Mouse (Mus musculus) frontal cortex, postnatal 10 days (tissue): ENCODE results near the gene Tas2r126.
"Not testable (repeated sequence)": the region's sequence is repeated elsewhere in the genome, so short reads cannot be mapped to it uniquely, and the experiment has no call there.

Source experiments
- DNase-seq, 2 experiments: peaks; one replicate each; pipeline ENCODE4 v3.0.0; 2022; ENCODE audit warnings: low spot score in 2 of 2, mixed read lengths in 1 of 2

The Tas2r126 gene

DNA sequence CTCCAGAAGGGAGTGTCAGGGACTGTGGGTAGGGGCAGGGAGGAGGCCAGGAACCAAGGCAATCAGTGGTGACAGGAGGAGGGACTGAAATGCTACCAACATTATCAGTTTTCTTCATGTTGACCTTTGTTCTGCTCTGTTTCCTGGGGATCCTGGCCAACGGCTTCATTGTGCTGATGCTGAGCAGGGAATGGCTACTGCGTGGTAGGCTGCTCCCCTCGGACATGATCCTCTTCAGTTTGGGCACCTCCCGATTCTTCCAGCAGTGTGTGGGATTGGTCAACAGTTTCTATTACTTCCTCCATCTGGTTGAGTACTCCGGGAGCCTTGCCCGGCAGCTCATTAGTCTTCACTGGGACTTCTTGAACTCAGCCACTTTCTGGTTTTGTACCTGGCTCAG, at the start of gene Tas2r126:
TSS of gene Tas2r126 (plus strand) at position 90 of the 400 bp plus-strand sequence.
- no peak for DNase-seq

DNA sequence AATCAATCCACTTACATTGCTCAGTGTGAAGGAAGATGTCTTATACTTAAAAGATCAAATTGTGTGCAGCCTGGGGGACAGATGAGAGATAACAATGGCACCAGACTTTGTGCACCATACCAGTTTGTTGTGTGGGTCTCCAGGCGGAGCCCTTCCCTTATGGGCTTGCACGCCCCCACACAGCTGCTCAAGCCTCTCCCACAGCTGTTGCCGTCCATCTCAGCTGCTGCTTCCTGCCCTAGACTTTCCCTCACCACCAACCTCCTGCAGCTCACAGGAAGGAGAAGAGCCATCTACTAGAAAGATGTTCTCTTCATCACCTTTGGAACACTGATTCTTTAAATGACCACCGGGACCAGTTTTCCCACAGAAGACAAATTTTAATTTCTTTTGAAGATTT, 48.7 kb upstream of the Tas2r126 start:
- no peak for DNase-seq

GRCm38 (mm10) chr6:42391796-42392330, 42.5 kb upstream of the Tas2r126 start:
- DNase-seq: no peak

DNA sequence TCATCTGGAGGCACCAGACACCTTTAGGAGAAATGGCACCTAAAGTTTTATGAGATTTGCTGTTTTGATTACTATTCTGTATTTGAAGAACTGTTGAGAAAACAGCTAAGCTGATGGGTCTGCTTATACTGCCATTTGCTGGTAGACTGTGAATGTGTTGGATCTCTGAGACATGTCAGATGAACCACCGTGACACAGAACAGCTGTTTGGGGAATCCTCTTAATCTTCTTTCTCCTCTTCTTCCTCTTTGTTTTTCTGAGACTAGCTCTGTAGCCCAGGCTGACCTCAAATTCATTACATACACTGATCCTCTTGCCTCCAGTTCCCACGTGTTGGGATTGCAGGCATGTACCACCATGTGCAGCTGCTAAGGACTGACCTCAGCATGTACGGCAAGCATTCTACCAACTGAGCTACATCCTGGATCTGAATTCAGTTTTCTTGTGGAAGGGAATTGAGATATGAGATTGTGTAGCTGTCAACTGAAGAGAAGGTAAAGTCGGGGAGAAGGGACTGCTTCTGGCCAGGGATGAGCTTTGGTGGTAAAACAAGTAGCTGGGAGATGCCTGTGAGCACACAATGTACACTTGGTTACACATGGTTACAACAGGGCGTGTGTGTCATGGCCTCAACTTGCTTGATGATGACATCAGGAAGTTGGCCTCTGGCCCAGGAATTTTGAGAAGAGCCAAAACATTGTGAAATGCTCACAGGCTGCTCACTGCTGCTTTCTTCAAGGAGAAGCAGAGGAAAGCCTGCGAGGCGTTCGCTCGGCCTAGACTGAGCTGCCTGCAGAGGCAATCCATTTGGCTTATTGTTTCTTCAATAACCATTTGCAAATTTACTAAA, 38.1 kb upstream of the Tas2r126 start:
- no peak for DNase-seq

DNA sequence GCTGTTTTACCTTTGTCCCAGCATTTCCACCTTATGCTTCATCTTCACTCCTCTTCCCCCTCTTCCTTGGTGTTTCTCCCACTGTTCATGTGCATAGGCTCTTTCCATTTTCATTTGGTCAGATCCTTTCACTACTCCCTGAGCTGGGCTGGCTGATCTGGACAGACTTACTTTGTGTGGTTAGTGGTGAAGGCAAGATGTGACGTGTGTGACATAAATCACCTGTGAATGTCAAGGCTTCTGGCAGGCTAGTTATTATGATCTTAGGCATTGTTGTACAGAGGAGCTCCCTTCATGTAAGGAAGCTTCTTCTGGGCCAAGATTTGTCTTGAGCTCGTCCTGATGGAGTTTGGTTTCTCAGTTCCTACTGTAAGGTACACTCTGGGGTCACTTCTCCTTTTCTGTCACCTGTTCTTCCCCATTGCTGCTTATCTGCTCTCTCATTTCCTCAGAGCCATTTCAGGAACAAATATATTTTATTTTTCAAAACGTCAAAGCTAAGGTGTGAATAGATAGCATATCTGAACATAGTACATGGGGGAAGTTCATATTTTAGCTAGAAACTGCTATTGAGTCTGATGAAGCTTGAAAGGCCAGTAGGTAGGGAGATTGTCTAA, 37.2 kb upstream of the Tas2r126 start:
- no peak for DNase-seq

DNA sequence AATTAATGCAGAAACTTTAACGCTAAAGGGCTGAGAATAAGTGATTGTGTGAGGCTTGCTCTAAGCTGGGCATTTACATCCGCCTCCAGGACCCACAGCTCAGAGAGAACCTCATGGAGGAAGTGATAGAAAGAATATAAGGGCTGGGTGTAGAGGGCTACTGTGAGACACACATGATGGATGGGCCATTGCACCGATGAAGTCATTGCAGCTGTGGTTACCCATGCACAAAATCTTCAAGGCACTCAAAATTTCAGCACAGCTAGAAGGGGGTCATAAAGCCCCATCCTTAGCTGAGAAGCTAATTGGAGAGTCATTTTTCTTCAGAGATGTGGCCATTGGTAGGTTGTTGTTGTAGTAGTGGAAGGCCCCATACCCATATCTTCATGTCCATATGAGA, 36.0 kb upstream of the Tas2r126 start:
- DNase-seq: no peak

DNA sequence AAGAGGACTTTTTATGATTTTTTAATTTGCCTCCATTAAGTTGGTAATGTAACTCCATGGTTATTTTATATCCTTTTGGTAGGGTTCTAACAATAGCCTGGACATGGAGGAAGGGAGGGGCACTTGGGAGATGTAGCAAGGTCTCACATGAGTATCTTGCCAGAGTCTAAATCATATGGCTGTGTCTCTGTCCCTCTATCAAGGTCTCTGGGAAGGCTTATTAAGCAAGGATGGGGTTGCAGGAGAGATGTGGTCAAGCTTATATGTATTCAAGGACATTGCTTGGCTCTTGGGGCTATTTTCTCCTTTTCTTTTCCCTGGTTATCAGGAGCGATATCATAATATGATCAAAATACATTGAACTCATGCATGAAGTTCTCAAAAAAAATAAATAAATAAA, 35.3 kb upstream of the Tas2r126 start:
- no peak for DNase-seq

DNA sequence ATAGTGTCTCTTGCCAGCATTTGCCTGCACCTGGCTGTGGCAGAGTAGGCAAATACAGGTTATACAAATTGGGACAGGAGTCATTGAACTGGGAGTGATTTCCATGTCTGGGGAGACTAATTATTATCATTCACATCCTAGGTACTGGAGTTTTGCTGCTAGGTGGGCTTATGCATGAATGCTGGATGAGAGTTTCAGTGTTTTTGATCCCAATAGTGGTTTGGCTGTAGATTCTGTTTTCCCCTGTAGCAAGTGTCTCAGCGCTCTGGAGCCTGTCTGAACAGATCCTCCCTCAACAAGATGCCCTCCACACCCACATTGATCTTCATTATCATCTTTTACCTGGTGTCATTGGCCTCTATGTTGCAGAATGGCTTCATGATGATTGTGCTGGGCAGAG, 34.4 kb upstream of the Tas2r126 start, which contains the start of gene Tas2r143:
TSS of gene Tas2r143 (plus strand) at position 301 of the 400 bp plus-strand sequence.
- no peak for DNase-seq

DNA sequence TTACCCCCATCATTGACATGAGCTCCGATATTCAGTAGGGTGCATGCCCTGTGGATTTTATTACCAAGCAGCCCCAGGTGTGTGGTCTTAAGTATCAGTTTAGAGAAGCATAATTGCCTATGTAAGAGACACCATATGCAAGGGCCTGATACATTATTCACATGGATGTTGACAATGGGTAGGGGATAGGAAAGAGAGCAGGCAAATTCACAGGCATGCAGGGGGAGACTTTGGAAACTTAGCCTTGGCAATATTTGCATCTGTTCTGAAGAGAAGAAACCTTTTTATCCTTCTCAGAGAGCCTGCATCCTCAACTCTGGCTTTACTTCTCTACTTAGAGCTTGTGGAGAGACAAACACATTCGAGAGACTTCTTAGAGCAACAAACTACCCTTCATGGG, 29.2 kb upstream of the Tas2r126 start, which contains the start of gene Tas2r135:
TSS of gene Tas2r135 (plus strand) at position 301 of the 400 bp plus-strand sequence.
- DNase-seq: no peak

GRCm38 (mm10) chr6:42419443-42419842, 14.9 kb upstream of the Tas2r126 start:
- no peak for DNase-seq

DNA sequence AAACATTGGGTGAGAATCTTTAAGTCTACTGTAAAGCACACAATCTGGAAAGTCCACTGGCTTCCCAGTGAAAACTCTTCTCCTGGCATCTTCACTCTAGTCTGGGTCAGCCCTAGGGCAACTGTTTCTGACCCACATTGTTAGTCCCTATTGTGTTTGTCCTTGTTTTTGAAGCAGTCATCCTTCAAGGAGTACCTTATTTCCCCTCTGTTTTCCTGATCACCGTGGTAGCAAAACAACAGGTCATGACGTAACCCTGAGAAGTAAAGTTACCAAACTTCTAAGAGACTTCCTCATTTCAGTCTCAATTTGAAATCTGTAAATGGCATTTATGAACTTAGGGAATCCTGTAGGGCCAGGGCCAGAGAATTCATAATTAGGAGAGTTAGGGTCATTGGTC, 12.9 kb upstream of the Tas2r126 start:
- DNase-seq: no peak

DNA sequence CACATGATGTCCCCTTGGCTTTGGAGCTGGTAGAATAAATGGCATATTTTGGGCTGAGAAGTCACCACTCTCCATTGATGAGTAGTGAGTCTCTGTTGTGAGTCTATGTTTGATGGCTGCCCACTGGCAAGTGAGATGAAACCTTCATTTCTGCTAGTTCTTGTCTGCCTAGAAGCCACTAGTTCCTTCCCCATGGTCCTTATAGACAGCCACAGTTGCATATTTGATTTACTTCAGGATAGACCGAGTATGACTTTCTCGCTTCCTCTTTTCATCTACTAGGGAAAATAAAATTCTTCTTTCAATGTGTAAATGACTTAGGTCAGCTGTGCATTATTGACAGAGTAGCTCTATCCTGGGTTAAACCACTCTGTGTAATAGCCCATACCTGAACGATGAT, 9.9 kb upstream of the Tas2r126 start:
- no peak for DNase-seq

- DNase-seq: no peak
These were observed 8.0 kb upstream of the Tas2r126 start for GRCm38 (mm10) chr6:42426337-42426736.

DNA sequence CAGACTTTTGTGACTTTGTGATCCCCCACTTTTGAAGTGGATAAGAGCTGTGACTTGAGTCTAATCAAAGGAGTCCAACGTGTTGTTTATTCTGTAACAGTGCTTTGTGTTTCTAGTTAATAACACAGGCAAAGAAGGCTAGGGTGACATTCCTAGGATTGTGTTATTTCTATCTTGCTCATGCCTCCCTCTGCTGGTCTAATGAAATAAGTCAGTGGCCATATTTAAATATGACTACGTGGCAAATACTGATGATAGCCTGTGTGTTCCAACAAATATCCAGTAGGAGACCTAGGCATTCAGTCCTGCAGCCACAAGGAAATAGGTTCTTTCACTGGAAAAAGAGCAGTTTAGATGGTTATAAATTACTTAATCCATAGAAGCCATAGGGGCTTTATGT, 781 bp upstream of the Tas2r126 start:
- DNase-seq: no peak

- DNase-seq: no peak
These were observed 1.2 kb downstream of the Tas2r126 start for GRCm38 (mm10) chr6:42435490-42435889.

DNA sequence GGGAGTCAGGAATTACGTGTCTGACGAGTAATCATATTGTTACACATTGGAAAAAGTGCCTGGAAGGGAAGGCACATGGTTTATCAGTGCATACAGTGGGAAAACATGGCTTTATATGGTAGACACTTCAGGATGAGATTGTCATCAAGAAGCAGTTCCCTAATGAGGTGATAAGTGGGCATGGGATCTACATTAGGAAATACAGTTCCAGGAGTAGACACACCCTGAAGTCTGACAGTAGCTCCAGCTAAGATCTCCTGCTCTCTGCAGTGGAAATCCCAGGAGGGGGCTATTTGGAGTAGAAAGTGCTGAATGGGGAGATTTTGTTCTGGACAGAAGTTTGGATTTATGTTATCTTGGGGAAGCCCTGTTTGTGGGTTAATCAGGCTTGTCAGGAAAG, 7.1 kb downstream of the Tas2r126 start:
- DNase-seq: no peak

- DNase-seq: no peak
These were observed 10.2 kb downstream of the Tas2r126 start for GRCm38 (mm10) chr6:42444491-42444890.

GRCm38 (mm10) chr6:42447381-42447780, 13.0 kb downstream of the Tas2r126 start:
- DNase-seq: no peak

GRCm38 (mm10) chr6:42465096-42465495, 30.8 kb downstream of the Tas2r126 start, which contains the start of gene Olfr458:
Gene Olfr458, minus strand, starts transcription at chr6:42465196.
- no peak for DNase-seq

DNA sequence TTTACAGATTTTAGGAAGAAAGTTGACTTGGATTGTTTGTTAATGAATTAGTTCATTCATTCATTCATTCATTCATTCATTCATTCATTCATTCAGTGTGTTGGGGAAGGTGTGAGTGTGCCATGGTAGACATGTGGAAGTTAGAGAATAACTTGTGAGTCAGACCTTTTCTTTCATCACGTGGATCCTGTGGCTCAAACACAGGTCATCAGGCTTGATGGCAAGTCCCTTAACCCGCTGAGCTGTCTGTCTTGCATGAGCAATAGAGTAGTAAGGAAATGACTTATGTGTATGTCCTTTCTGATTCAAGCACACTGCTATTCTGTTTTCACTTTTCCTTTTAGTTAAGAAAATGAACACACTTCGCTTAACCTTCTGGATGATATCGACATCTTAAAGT, 36.2 kb downstream of the Tas2r126 start:
- DNase-seq: no peak

GRCm38 (mm10) chr6:42471298-42471697, 37.0 kb downstream of the Tas2r126 start:
- DNase-seq: not testable (repeated sequence)

DNA sequence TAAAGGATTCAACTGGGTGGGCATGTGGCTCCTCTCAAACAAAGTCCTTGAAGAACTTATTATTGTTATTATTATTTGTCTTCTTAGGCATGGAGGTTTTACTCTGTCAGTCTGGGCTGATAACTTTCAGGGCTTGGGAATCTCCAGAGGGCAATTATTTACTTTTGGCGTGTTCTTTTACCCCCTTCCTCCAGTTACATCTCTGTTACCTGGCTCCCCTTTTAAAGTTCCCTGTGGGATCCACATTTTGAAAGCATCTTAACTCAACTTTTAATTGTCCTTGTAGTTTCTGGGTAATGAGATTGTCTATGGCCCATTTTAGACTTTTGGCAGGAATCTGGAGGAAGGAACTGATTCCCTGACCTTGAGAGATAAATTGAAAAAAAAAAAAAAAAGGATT, 41.9 kb downstream of the Tas2r126 start, which contains the start of gene Olfr457:
TSS of gene Olfr457 (minus strand) at position 101 of the 400 bp plus-strand sequence.
- DNase-seq: no peak

DNA sequence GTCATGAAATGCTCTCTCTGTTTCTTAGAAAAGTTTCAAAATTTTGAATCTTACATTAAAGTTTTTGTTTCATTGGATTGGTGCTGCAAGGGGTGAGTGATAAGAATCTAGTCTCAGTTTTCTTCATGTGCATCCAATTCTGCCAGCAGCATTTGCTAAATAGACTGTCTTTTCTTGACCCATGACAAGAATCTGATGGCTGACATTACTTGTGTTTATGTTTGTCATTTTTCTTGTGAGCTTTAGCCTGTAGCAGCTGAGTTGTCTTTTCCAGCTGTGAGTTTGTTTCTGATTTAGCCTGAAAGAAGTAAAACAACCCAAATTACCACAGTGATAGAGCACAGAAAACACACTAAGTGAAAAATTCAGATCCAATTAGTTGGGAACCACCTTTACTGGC, 50.3 kb downstream of the Tas2r126 start:
- no peak for DNase-seq
